Mouse (Mus musculus): Measurements from ENCODE around the gene Drc3. TPM values are rescaled to one million over a fixed set of nuclear protein-coding genes. Genes with fewer than 3 reads are reported as not detected.

Drc3 gene
- 2.8 and 5.2 TPM in 2 replicates for polyA plus RNA-seq (2012; rRNA removed)

DNA sequence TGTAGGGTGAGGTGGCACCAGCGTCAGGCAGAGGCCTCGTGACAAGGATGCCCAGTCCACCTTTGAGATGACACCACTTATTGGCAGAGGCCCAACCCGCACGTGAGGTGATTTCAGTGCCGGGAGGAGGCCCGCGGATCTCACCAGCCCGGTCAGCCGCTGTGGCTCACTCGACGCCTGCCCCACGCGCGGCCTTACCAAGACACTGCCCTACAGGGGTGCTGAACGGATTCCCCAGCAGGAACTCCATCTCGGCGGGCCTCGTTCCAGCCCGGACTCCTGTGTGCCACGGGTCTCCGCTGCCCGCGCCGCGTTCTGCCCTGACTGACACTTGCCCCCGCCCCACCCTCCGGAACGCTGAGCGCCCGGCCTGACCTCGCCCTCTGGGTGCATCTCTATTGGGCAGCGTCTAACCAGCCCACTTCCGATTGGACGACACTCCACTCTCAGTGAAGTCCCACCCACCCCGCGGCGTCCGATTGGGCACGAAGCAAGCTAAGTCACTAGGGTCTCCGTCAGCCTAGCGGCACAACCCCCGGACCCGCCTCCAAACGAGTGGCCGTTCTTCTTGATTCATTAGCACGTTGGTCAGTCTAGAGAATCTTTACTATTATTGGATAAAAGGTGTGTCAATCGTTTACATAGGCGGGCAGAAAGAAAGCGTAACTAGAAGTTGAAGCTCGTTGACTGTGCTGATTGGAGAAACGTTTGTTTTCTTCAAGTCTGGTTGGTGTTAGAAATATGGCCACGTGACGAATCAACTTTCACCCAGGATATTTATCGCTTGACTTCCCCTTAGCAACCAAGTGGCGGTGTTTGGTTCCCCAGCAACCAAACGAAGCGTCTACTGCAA lies at the start of gene Drc3, which contains the start of gene Tom1l2:
TSS of gene Drc3 (plus strand) at position 771 of the 853 bp plus-strand sequence.
TSS of gene Tom1l2 (minus strand) at position 347 of the 853 bp plus-strand sequence.
- Histone ChIP-seq H3K27ac (ENCODE audit: control insufficient read depth, insufficient read depth, low read length) (peak within 1 kb of the TSS; percentile 1; the same call in 1 of the 2 replicates), H3K4me3 (ENCODE audit: control insufficient read depth, insufficient read depth, low read length) (peak within 1 kb of the TSS; percentile 63), H3K27me3 (ENCODE audit: control insufficient read depth, insufficient read depth, low read length) (no peaks in the 10 kb centered on the region), H3K4me1 (replicated peaks; ENCODE audit: control insufficient read depth, insufficient read depth, low read length) (peaks cover 7% of the 10 kb centered on the region), H3K36me3 (ENCODE audit: control insufficient read depth, insufficient read depth, low read length) (no peaks in the 10 kb centered on the region)
- peak; percentile 40; the same call in 1 of the 2 replicates for TF ChIP-seq POLR2A (IDR thresholded peaks at IDR 0.05; ENCODE audit: control insufficient read depth, extremely low read depth, insufficient read depth, low read length, poor library complexity)
- TF ChIP-seq CTCF (IDR thresholded peaks at IDR 0.05; ENCODE audit: borderline replicate concordance, control insufficient read depth, extremely low read depth, insufficient read depth, low read length, poor library complexity): 0 out of 2 replicates have a peak, but pooled peaks have one; percentile 50
- WGBS: under 1% methylated on average over 57 of the region's 57 CpGs
- DNase-seq: peak; percentile 98

DNA sequence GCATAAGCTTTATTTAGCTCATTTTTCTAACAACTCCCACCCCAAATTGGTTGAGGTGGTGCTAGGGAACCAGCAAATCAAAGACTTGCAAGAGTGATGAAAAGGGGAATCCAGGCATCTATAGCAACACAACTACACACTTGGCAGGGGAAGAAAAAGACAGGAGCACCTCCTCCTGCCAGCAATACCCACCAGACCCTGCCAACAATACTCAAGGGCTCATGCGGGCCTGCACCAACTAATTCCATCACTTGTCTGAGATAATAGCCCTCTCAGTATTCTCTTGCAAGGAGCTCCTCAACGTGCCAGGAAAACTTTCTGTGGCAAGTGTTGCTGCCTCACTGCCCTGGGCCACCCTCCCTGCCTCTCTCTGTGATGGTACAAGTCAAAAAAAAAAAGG lies 49.6 kb upstream of the Drc3 start:
- Histone ChIP-seq H3K27ac (ENCODE audit: control insufficient read depth, insufficient read depth, low read length) (no peak overlapping the region), H3K4me3 (ENCODE audit: control insufficient read depth, insufficient read depth, low read length) (no peak overlapping the region), H3K27me3 (ENCODE audit: control insufficient read depth, insufficient read depth, low read length) (no peaks in the 10 kb centered on the region), H3K36me3 (ENCODE audit: control insufficient read depth, insufficient read depth, low read length) (no peaks in the 10 kb centered on the region), H3K4me1 (replicated peaks; ENCODE audit: control insufficient read depth, insufficient read depth, low read length) (peaks cover 22% of the 10 kb centered on the region)
- 91% methylated on average over 2 of the region's 2 CpGs for WGBS
- TF ChIP-seq CTCF (IDR thresholded peaks at IDR 0.05; ENCODE audit: borderline replicate concordance, control insufficient read depth, extremely low read depth, insufficient read depth, low read length, poor library complexity) (no peak), POLR2A (IDR thresholded peaks at IDR 0.05; ENCODE audit: control insufficient read depth, extremely low read depth, insufficient read depth, low read length, poor library complexity) (no peak)
- no peak for DNase-seq

DNA sequence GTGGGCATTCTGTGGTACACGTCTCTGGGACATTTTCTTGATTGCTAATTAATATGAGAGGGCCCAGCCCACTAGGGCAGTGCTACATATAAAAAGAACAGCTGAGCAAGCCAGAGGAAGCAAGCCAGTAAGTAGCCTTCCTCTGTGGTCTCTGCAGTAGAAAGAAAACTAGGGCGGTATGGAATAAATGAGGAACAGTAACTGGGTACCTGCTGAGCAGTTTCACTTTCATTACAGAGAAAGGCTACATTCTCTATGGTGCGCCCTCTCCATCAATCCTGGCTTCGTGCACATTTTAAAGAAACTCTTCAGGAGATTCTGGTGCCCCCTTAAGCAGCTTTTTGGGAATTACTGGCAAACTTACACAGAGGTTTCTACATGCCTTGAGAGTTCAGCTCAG lies 47.5 kb upstream of the Drc3 start:
- whole genome bisulfite sequencing: 3% methylated on average over 4 of the region's 4 CpGs
- Histone ChIP-seq H3K4me3 (ENCODE audit: control insufficient read depth, insufficient read depth, low read length) (no peak overlapping the region), H3K4me1 (replicated peaks; ENCODE audit: control insufficient read depth, insufficient read depth, low read length) (peaks cover 25% of the 10 kb centered on the region), H3K36me3 (ENCODE audit: control insufficient read depth, insufficient read depth, low read length) (no peaks in the 10 kb centered on the region), H3K27me3 (ENCODE audit: control insufficient read depth, insufficient read depth, low read length) (no peaks in the 10 kb centered on the region), H3K27ac (ENCODE audit: control insufficient read depth, insufficient read depth, low read length) (peak overlapping the region; percentile 64)
- TF ChIP-seq CTCF (IDR thresholded peaks at IDR 0.05; ENCODE audit: borderline replicate concordance, control insufficient read depth, extremely low read depth, insufficient read depth, low read length, poor library complexity): no peak
- TF ChIP-seq POLR2A (IDR thresholded peaks at IDR 0.05; ENCODE audit: control insufficient read depth, extremely low read depth, insufficient read depth, low read length, poor library complexity): no peak
- DNase-seq: peak; percentile 26

DNA sequence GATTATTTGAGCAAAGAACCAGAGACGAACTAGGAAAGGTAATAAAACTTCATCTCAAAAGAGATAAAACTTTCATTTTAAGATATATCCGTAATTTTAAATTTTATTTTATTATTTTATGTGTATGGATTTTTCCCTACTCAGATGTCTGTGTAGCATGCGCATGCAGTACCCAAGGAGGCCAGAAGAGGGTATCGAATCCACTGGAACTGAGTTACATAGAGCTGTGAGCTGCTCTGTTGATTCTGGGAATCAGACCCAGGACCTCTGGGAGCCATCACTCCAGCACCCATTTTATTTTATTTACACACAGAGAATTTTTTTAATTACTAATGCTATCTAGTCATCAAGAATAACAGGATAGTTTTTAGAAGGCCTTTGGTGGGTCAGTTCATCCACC lies 46.3 kb upstream of the Drc3 start:
- Histone ChIP-seq H3K27ac (ENCODE audit: control insufficient read depth, insufficient read depth, low read length) (no peak overlapping the region), H3K4me3 (ENCODE audit: control insufficient read depth, insufficient read depth, low read length) (no peak overlapping the region), H3K4me1 (replicated peaks; ENCODE audit: control insufficient read depth, insufficient read depth, low read length) (peaks cover 24% of the 10 kb centered on the region), H3K36me3 (ENCODE audit: control insufficient read depth, insufficient read depth, low read length) (no peaks in the 10 kb centered on the region), H3K27me3 (ENCODE audit: control insufficient read depth, insufficient read depth, low read length) (no peaks in the 10 kb centered on the region)
- peak; percentile 78 for DNase-seq
- 89% methylated on average over 4 of the region's 4 CpGs for WGBS
- no peak for TF ChIP-seq POLR2A (IDR thresholded peaks at IDR 0.05; ENCODE audit: control insufficient read depth, extremely low read depth, insufficient read depth, low read length, poor library complexity)
- TF ChIP-seq CTCF (IDR thresholded peaks at IDR 0.05; ENCODE audit: borderline replicate concordance, control insufficient read depth, extremely low read depth, insufficient read depth, low read length, poor library complexity): no peak

DNA sequence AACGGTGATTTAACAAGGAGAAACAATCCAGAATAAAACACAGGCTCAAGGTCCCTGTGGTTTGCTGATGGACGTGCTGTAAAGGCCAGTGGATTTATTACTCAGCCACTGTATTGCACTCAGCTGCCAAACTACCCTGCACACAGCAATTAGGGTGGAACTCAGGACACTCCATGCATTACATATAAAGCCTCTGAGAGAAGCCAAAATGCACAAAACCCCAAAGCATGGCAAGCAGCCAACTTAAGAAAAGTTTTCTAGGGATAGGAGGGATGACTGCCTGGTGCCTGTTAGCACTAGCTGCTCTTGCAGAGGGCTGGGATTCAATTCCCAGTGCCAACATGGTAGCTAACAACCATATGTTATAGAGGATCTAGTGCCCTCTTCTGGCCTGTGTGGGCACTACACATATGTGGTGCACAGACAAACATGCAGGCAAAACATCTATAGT lies 45.7 kb upstream of the Drc3 start:
- no peak overlapping the region for H3K27ac ChIP-seq (ENCODE audit: control insufficient read depth, insufficient read depth, low read length)
- H3K4me3 ChIP-seq (ENCODE audit: control insufficient read depth, insufficient read depth, low read length): no peak overlapping the region
- H3K36me3 ChIP-seq (ENCODE audit: control insufficient read depth, insufficient read depth, low read length): no peaks in the 10 kb centered on the region
- no peaks in the 10 kb centered on the region for H3K27me3 ChIP-seq (ENCODE audit: control insufficient read depth, insufficient read depth, low read length)
- 94% methylated on average over 2 of the region's 2 CpGs for WGBS
- peaks cover 18% of the 10 kb centered on the region for H3K4me1 ChIP-seq (replicated peaks; ENCODE audit: control insufficient read depth, insufficient read depth, low read length)
- DNase-seq: peak; percentile 62
- TF ChIP-seq CTCF (IDR thresholded peaks at IDR 0.05; ENCODE audit: borderline replicate concordance, control insufficient read depth, extremely low read depth, insufficient read depth, low read length, poor library complexity): no peak
- TF ChIP-seq POLR2A (IDR thresholded peaks at IDR 0.05; ENCODE audit: control insufficient read depth, extremely low read depth, insufficient read depth, low read length, poor library complexity): no peak

DNA sequence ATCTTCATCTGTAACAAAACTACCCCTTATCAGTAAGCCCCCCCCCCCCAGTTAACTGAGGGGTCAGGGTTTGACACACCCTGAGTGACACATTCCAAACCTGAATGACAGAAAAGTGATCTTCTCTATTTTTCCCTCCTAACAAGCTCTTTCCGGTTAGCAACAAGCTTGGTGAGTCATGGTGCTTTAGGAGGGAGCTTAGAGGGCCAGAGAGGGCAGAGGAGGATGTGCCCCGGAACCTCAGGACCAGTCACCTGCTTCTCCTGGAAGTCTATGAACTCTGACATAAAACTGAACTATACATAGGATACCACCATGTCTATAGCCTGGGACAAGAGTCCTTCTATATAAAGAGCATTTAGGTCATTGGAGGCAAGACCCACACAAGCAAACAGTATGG lies 45.1 kb upstream of the Drc3 start:
- no peak for DNase-seq
- H3K4me1 ChIP-seq (replicated peaks; ENCODE audit: control insufficient read depth, insufficient read depth, low read length): peaks cover 13% of the 10 kb centered on the region
- 86% methylated on average over 2 of the region's 2 CpGs for WGBS
- no peak overlapping the region for H3K4me3 ChIP-seq (ENCODE audit: control insufficient read depth, insufficient read depth, low read length)
- no peaks in the 10 kb centered on the region for H3K36me3 ChIP-seq (ENCODE audit: control insufficient read depth, insufficient read depth, low read length)
- TF ChIP-seq POLR2A (IDR thresholded peaks at IDR 0.05; ENCODE audit: control insufficient read depth, extremely low read depth, insufficient read depth, low read length, poor library complexity) (no peak), CTCF (IDR thresholded peaks at IDR 0.05; ENCODE audit: borderline replicate concordance, control insufficient read depth, extremely low read depth, insufficient read depth, low read length, poor library complexity) (no peak)
- H3K27ac ChIP-seq (ENCODE audit: control insufficient read depth, insufficient read depth, low read length): no peak overlapping the region
- H3K27me3 ChIP-seq (ENCODE audit: control insufficient read depth, insufficient read depth, low read length): no peaks in the 10 kb centered on the region
